Mouse (Mus musculus) A20 (cell line): ENCODE results near the gene A930004D18Rik.

Experiments
- DNase-seq: peaks from one replicate; pipeline ENCODE4 v3.0.0-alpha.2; 2011; ENCODE audit warnings: low read depth, low spot score

A930004D18Rik gene

GRCm38 (mm10) chr2:18038141-18038752 lies 710 bp upstream of the A930004D18Rik start:
- DNase-seq: no peak

GRCm38 (mm10) chr2:18034371-18035250 lies 2.9 kb downstream of the A930004D18Rik start:
- no peak for DNase-seq

DNA sequence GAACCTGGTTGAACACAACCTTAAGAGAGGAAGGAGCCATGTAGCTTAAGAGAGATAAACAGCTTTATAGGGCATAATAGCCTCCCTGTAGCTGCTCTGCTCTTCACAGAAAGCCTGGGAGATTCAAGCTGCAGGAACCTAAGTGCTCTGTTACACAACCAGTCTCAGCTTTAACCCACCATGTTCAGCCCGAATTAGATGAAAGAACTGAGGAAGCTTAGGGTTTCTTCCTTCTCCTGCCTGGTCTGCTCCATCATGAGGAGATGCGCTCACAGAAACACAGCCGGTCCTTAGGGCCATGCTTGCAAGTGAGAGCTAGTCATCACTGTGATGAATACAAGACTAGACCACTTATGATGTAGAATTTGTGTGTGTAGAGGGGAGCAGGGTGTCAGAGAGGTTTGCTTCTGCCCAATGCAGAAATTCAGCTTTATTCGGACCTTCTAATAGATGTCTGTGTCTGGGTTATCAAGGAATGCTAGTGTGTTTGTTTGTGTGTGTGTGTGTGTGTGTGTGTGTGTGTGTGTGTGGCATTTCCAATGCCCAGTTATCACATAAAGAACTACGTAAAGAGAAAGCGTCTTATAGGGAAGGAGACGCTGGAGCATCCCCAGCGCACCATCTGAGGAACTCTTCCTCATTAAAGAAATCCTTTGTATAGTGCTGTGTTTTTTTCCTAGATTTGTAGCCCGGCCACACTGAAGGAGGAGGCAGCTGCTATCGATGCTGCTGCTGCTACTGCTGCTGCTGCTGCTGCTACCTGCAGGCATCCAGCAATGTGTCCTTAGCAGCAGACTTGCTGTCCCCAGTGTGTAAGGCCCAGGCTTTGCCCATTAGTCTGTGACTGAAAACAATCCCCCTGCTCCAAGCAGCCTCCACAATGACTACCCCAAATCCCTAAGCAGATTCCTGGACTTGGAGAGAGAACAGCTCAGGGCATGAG lies 4.1 kb downstream of the A930004D18Rik start:
- DNase-seq: no peak

GRCm38 (mm10) chr2:18032538-18032895 lies 5.0 kb downstream of the A930004D18Rik start:
- DNase-seq: no peak

GRCm38 (mm10) chr2:18031831-18032537 lies 5.6 kb downstream of the A930004D18Rik start:
- no peak for DNase-seq

DNA sequence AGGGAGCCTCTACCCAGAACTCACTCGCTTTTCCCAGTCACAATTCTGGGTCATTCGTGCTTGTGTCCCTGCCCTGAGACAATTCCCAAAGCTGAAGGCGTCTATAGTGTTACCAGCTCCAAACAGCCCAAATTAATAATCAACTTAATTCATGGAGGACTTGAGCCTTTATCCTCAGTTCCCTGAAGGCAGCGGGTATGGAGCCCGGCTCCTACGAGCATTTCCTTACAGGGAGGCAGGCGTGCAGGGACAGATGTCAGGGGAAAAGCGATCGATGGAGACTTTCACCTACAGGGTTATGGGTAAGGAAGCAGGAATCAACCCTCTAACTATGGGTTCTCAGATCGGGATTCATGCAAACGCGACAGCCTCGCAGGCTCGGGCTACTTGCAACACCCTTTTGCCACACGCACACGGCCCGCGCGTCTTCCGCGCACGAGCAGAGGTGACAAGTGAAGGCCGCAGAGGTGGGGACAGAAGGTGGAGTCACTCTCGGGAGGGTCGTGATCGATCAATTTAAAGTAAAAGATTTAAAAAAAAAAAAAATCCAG lies 6.2 kb downstream of the A930004D18Rik start:
- DNase-seq: no peak

DNA sequence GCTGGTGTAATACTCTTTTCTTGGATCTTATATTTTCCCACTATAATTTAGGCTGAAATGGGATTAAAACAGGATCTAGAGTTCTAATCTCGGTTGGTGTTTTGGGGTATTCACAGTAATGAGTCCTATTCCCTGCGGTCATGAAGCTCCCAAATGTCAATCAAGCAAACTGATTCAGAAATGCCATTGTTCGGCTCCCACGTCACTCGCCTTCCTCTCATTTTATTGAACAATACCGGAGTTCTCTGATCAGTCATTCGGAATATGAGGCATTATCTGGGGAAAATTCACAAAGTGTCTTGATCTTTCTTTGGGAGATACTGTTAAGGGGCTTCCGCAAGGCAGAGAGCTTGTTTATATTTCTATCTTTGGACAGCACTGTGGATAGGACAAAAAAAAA lies 7.0 kb downstream of the A930004D18Rik start:
- DNase-seq: no peak

- DNase-seq: no peak
These were observed 7.9 kb downstream of the A930004D18Rik start for GRCm38 (mm10) chr2:18029656-18030055.

- peak; percentile 72 for DNase-seq
These were observed 9.2 kb downstream of the A930004D18Rik start for GRCm38 (mm10) chr2:18028140-18029021.

DNA sequence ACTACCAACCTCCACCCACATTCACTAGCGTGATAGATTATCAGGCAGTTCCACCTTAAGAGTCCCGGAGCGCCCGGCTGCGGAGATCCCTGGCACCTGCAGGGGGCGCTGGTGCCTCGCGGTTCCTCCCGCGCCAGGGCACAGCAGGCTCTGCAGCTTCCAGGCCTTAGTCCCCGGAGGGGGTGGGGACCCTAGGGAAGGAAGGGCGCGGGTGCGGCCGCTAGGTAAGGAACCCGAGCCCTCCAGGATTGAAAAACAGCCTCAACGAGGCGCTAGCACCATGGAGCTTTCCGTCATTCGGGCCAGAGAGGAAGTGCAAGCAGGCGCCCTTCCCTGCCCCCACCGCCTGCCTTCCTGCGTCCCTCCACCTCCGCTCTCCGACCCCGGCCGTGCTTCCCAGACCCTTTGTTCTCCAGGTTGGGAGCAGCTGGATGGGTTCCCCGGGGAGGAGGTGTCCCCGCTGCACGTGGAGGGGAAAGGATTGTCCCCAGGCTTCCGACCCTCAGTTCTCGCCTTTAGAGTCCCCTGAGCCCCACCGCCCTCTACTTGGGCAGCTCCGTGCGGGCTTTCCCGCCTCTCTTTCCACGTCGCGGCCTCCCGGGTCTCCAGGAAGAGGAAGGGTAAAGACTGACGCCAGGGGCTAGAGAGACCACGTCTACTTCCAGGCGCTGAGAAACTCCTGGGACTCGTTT lies 9.9 kb downstream of the A930004D18Rik start:
- peak; percentile 93 for DNase-seq

GRCm38 (mm10) chr2:18026116-18026947 lies 11.2 kb downstream of the A930004D18Rik start:
- no peak for DNase-seq

DNA sequence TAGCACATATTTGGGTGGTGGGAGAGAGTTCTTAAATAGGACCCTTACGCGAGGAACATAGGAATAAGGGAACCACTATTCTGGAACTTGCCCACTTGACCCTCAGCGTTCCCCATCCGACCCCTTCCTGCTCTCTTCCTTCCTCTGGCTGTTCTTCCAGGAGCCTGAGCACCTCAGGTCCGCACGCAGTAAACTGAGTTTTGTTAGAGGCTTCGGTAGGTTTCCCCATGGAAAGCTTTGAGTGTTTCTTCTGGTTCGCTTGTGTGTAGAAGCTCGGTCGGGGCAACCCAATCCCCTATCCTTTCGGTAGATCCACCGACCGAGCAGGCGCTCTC lies 11.8 kb downstream of the A930004D18Rik start:
- no peak for DNase-seq

DNA sequence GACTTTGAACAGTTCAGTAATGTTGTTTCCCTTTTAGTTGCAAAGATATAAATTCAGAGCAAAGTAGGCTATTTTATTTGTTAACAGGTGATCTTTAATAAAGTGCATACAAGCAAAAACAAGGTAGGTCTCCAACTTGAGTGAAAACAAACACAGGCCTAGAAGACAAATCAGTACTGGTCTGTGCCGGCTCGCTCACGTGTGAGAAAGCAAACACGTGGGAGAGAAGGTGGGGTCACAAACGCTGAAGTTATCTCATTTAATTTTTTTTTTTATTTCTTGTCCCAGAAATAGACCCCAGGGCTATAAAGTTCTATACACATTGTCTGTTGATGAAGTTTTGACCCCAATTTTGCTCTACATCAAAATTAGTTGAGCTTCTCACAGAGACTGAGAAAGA lies 12.4 kb downstream of the A930004D18Rik start:
- no peak for DNase-seq

GRCm38 (mm10) chr2:18022886-18023285 lies 14.7 kb downstream of the A930004D18Rik start:
- no peak for DNase-seq

DNA sequence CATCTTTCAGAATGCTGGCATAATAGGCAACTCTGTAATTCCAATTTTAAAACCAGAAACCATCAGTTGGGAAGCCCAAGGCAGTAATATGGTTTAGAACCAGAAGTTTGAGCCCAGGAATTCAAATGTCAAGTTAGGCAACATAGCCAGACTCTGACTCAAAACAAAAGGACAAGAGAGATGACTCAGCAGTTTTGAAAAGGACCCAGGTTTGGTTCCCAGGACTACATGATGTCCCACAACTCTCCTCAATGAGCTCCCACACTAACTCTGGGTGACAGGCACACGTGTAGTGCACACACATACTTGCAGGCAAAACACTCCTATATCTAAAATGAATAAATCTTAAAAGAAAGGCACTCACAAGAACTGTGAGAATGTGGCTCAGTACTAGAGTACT lies 18.4 kb downstream of the A930004D18Rik start:
- DNase-seq: no peak

GRCm38 (mm10) chr2:18017321-18017720 lies 20.2 kb downstream of the A930004D18Rik start:
- DNase-seq: no peak

DNA sequence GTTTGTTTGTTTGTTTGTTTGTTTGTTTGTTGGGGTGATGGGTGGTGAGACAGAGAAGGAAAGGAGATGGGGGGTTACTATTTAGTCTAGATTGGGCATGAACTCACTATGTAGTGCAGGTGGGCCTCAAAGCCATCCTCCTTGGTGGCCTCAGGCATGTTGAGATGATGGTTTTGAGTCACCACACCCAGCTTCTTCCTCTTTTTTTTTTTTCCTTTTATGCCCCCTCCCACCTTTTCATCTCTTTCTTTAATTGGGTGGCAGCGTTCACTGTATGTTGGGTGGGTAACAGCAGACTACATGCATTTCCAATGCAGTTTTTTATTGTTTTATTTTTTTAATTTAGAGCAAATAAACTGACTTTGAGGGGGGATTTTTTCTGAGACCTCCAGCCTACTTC lies 20.9 kb downstream of the A930004D18Rik start:
- peak; percentile 77 for DNase-seq

DNA sequence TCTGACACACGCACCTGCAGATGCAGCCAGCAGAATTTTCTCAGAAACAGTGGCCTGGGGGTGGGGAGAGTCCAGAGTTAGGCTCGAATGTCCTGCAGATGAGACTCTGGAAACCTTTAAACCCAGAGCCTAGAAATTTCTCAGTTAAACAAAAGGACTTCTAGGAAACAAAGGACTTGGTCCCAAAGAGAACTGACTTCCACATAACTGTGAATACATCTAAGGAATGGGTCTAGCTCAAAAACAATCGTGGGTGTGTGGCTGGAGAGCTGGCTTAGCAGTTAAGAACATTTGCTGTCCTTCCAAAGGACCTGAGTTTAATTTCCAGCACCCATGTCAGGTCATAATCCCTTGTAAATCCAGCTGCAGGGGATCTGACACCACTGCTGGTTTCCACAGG lies 22.0 kb downstream of the A930004D18Rik start:
- no peak for DNase-seq

DNA sequence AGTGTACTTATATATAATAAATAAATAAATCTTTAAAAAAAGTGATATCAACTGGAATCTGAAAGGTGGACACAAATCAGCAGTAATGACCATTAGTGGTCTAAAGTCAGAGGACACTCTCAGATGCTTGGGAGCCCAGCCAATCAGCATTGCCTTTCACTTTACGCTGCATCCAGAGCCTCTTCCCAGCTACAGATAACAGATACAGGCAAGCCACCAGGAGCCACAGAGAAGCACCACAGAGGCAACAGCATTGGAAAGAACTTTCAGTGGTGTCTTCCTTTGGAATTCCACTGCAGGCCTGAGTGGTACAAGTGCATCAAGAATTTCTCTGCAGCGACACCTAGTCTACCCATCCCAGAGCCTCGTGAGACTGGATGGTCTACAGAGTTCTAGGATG lies 24.7 kb downstream of the A930004D18Rik start:
- no peak for DNase-seq
